Mouse (Mus musculus) hindbrain, embryonic 14.5 days (tissue): ENCODE measurements around the gene Isca1. TPM values are rescaled to one million over a fixed set of nuclear protein-coding genes. Genes with fewer than 3 reads are reported as not detected.

Experiments
- ATAC-seq: fragments of 200-750 bp; cut with Nextera tagmentation; 2 replicates; pipeline ENCODE4 v1.8.0; 2017; ENCODE audit warnings: moderate number of reproducible peaks, mild to moderate bottlenecking, moderate TSS enrichment, moderate library complexity; ENCODE audit not compliant: low FRiP score
- DNase-seq: peaks from one replicate; pipeline ENCODE4 v3.0.0-alpha.2; 2015; ENCODE audit warnings: low spot score
- H3K27ac ChIP-seq: fragments of 300-500 bp; sonication (generic); 2 replicates; pipeline ENCODE4 v1.5.1; 2014; ENCODE audit warnings: mild to moderate bottlenecking, moderate library complexity
- H3K27me3 ChIP-seq: fragments of 300-500 bp; sonication (generic); 2 replicates; pipeline ENCODE4 v1.6.1; 2014; ENCODE audit warnings: mild to moderate bottlenecking, low read length, mixed read lengths; ENCODE audit not compliant: control insufficient read depth, insufficient read depth
- H3K36me3 ChIP-seq: fragments of 300-500 bp; sonication (generic); replicated peaks from 2 replicates; pipeline ENCODE4 v1.6.1; 2014; ENCODE audit not compliant: control insufficient read depth, insufficient read depth
- H3K4me1 ChIP-seq: fragments of 300-500 bp; sonication (generic); replicated peaks from 2 replicates; pipeline ENCODE4 v1.6.1; 2014; ENCODE audit warnings: antibody characterized with exemption, low read length, mixed read lengths; ENCODE audit not compliant: control insufficient read depth, insufficient read depth
- H3K4me2 ChIP-seq: fragments of 300-500 bp; sonication (generic); replicated peaks from 2 replicates; pipeline ENCODE4 v1.6.1; 2014; ENCODE audit warnings: mild to moderate bottlenecking, moderate library complexity
- H3K4me3 ChIP-seq: fragments of 300-500 bp; sonication (generic); replicated peaks from 2 replicates; pipeline ENCODE4 v1.5.1; 2014; ENCODE audit warnings: mild to moderate bottlenecking, low read length
- H3K9ac ChIP-seq: fragments of 300-500 bp; sonication (generic); 2 replicates; pipeline ENCODE4 v1.6.1; 2014
- H3K9me3 ChIP-seq: fragments of 300-500 bp; sonication (generic); 2 replicates; pipeline ENCODE4 v1.6.1; 2016; ENCODE audit warnings: low read length; ENCODE audit not compliant: control insufficient read depth
- WGBS: fragments of 180-500 bp; shearing (Covaris S2); extraction: QIAGEN DNeasy Blood & Tissue Kit; methylation state at CpG from one replicate; pipeline ENCODE4 v1.1.7; 2014; 5-methylcytosine and 5-hydroxymethylcytosine counted together
- polyA plus RNA-seq: library from polyadenylated mRNA; unstranded; fragments of >200 nt; fragmentation: Nextera tagmentation; extraction: Ambion mirVana; gene quantifications from 2 replicates; pipeline ENCODE4 v1.2.1, GENCODE M21; 2014

Isca1 gene
- 185 and 197 TPM in 2 replicates for polyA plus RNA-seq

- peak; percentile 99 for DNase-seq
- peak within 1 kb of the TSS; percentile 76 for H3K9ac ChIP-seq
- under 1% methylated on average over 85 of the region's 91 CpGs for WGBS
- no peaks in the 10 kb centered on the region for H3K27me3 ChIP-seq
- H3K4me1 ChIP-seq = peaks cover 33% of the 10 kb centered on the region
- peaks cover 23% of the 10 kb centered on the region for H3K36me3 ChIP-seq
- peak within 1 kb of the TSS; percentile 98 for H3K27ac ChIP-seq
- peak; percentile 97 for ATAC-seq
- H3K4me3 ChIP-seq = peak within 1 kb of the TSS; percentile 53
- H3K4me2 ChIP-seq = peak within 1 kb of the TSS; percentile 75
- no peaks in the 10 kb centered on the region for H3K9me3 ChIP-seq
These were observed at the start of gene Isca1 for GRCm38 (mm10) chr13:59769296-59770163. Isca1 (minus strand) TSS chr13:59769810.

- peaks cover 71% of the 10 kb centered on the region for H3K36me3 ChIP-seq
- no peak overlapping the region for H3K9ac ChIP-seq
- DNase-seq (no peak), ATAC-seq (no peak)
- no peak overlapping the region for H3K27ac ChIP-seq
- H3K27me3 ChIP-seq = no peaks in the 10 kb centered on the region
- no peaks in the 10 kb centered on the region for H3K9me3 ChIP-seq
- peaks cover 37% of the 10 kb centered on the region for H3K4me1 ChIP-seq
- H3K4me2 ChIP-seq = no peak overlapping the region
- H3K4me3 ChIP-seq = no peak overlapping the region
- WGBS = 91% methylated on average over 4 of the region's 4 CpGs
These were observed 47.7 kb upstream of the Isca1 start for GRCm38 (mm10) chr13:59817352-59817751.

GRCm38 (mm10) chr13:59814109-59814591, 44.5 kb upstream of the Isca1 start:
- no peak overlapping the region for H3K27ac ChIP-seq
- DNase-seq (no peak), ATAC-seq (no peak)
- H3K9ac ChIP-seq = no peak overlapping the region
- H3K9me3 ChIP-seq = no peaks in the 10 kb centered on the region
- no peak overlapping the region for H3K4me3 ChIP-seq
- no peak overlapping the region for H3K4me2 ChIP-seq
- no peaks in the 10 kb centered on the region for H3K27me3 ChIP-seq
- peaks cover 8% of the 10 kb centered on the region; the same call in 1 of the 2 replicates for H3K4me1 ChIP-seq
- WGBS = 75% methylated on average over 6 of the region's 6 CpGs
- H3K36me3 ChIP-seq = peaks cover 88% of the 10 kb centered on the region

- ATAC-seq = no peak
- no peaks in the 10 kb centered on the region for H3K9me3 ChIP-seq
- no peak overlapping the region for H3K4me3 ChIP-seq
- H3K27me3 ChIP-seq = no peaks in the 10 kb centered on the region
- H3K4me2 ChIP-seq = no peak overlapping the region
- H3K27ac ChIP-seq = no peak overlapping the region
- no peak overlapping the region for H3K9ac ChIP-seq
- peaks cover 95% of the 10 kb centered on the region for H3K36me3 ChIP-seq
- H3K4me1 ChIP-seq = no peaks in the 10 kb centered on the region
- WGBS = 97% methylated on average over 3 of the region's 3 CpGs
- DNase-seq = no peak
These were observed 42.0 kb upstream of the Isca1 start for GRCm38 (mm10) chr13:59811581-59811980.

GRCm38 (mm10) chr13:59801000-59801399, 31.4 kb upstream of the Isca1 start:
- Histone ChIP-seq H3K4me1 (no peaks in the 10 kb centered on the region), H3K27me3 (no peaks in the 10 kb centered on the region), H3K27ac (no peak overlapping the region), H3K9me3 (no peaks in the 10 kb centered on the region), H3K36me3 (peaks cover 100% of the 10 kb centered on the region), H3K4me3 (no peak overlapping the region), H3K4me2 (no peak overlapping the region), H3K9ac (no peak overlapping the region)
- ATAC-seq = no peak
- DNase-seq = no peak
- 92% methylated on average over 6 of the region's 6 CpGs for WGBS

DNA sequence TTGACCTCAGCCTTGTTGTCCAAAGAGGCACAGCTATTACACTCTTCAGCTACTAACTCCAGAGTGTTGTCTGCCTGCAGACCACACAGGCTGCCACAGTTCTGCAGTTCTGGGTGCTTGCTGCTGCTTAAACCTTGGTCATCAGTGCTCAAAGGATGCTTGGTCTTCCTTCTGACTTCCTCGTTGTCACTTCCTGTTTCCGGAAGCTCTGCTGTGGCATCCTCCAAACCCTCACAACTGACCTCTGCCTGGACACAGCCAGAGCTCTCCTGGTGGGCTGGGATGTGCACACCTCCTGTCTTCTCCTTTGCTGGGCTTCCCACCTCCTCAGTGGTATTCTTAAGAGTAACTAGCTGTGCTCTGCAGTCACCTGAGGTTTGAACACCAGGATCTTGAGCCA, 30.5 kb upstream of the Isca1 start:
- DNase-seq = no peak
- 95% methylated on average over 2 of the region's 2 CpGs for WGBS
- H3K36me3 ChIP-seq = peaks cover 100% of the 10 kb centered on the region

GRCm38 (mm10) chr13:59798306-59798705, 28.7 kb upstream of the Isca1 start:
- ATAC-seq = no peak
- peaks cover 99% of the 10 kb centered on the region for H3K36me3 ChIP-seq

More for the DNA sequence above, 30.5 kb upstream of the Isca1 start:
- no peak for ATAC-seq
- Histone ChIP-seq H3K4me2 (no peak overlapping the region), H3K4me1 (no peaks in the 10 kb centered on the region), H3K9ac (no peak overlapping the region), H3K9me3 (no peaks in the 10 kb centered on the region), H3K27me3 (no peaks in the 10 kb centered on the region), H3K27ac (no peak overlapping the region), H3K4me3 (no peak overlapping the region)

GRCm38 (mm10) chr13:59796466-59796848, 26.8 kb upstream of the Isca1 start:
- Histone ChIP-seq H3K4me2 (no peak overlapping the region), H3K27ac (no peak overlapping the region), H3K36me3 (peaks cover 99% of the 10 kb centered on the region), H3K4me3 (no peak overlapping the region), H3K4me1 (no peaks in the 10 kb centered on the region), H3K9me3 (no peaks in the 10 kb centered on the region), H3K27me3 (no peaks in the 10 kb centered on the region), H3K9ac (no peak overlapping the region)
- DNase-seq (no peak), ATAC-seq (no peak)
- WGBS = 96% methylated on average over 9 of the region's 9 CpGs

More at GRCm38 (mm10) chr13:59798306-59798705, 28.7 kb upstream of the Isca1 start:
- no peaks in the 10 kb centered on the region for H3K9me3 ChIP-seq
- 100% methylated on average over 1 of the region's 1 CpGs for WGBS
- no peak for DNase-seq
- H3K9ac ChIP-seq = no peak overlapping the region
- H3K4me3 ChIP-seq = no peak overlapping the region
- no peaks in the 10 kb centered on the region for H3K27me3 ChIP-seq
- no peak overlapping the region for H3K27ac ChIP-seq
- no peaks in the 10 kb centered on the region for H3K4me1 ChIP-seq
- H3K4me2 ChIP-seq = no peak overlapping the region

- Histone ChIP-seq H3K27me3 (no peaks in the 10 kb centered on the region), H3K27ac (no peak overlapping the region), H3K4me1 (no peaks in the 10 kb centered on the region), H3K36me3 (peaks cover 99% of the 10 kb centered on the region), H3K4me2 (no peak overlapping the region), H3K9ac (no peak overlapping the region), H3K4me3 (no peak overlapping the region), H3K9me3 (no peaks in the 10 kb centered on the region)
- WGBS = 94% methylated on average over 6 of the region's 6 CpGs
- DNase-seq = no peak
- ATAC-seq = no peak
These were observed 26.3 kb upstream of the Isca1 start for GRCm38 (mm10) chr13:59795807-59796465.
